Mouse (Mus musculus): Measurements from ENCODE around the gene Slc5a6.

The Slc5a6 gene

GRCm38 (mm10) chr5:31048763-31049641 is at the start of gene Slc5a6:
Gene Slc5a6, minus strand, starts transcription at chr5:31048924.
- DNase-seq (ENCODE audit: low spot score), result peak; percentile 49

- no peak for DNase-seq (ENCODE audit: low spot score)
These were observed 47.2 kb upstream of the Slc5a6 start for GRCm38 (mm10) chr5:31095711-31096480.

GRCm38 (mm10) chr5:31094799-31095691 is 46.3 kb upstream of the Slc5a6 start:
- DNase-seq (ENCODE audit: low spot score), result no peak

GRCm38 (mm10) chr5:31094100-31094798 is 45.5 kb upstream of the Slc5a6 start:
- DNase-seq (ENCODE audit: low spot score), result no peak

GRCm38 (mm10) chr5:31093151-31094041 is 44.7 kb upstream of the Slc5a6 start:
- peak; percentile 64 for DNase-seq (ENCODE audit: low spot score)

GRCm38 (mm10) chr5:31092231-31092975 is 43.7 kb upstream of the Slc5a6 start:
- DNase-seq (ENCODE audit: low spot score), result peak; percentile 63

GRCm38 (mm10) chr5:31087131-31087530 is 38.4 kb upstream of the Slc5a6 start:
- no peak for DNase-seq (ENCODE audit: low spot score)

- no peak for DNase-seq (ENCODE audit: low spot score)
These were observed 37.9 kb upstream of the Slc5a6 start for GRCm38 (mm10) chr5:31086606-31087005.

GRCm38 (mm10) chr5:31083949-31084348 is 35.2 kb upstream of the Slc5a6 start:
- no peak for DNase-seq (ENCODE audit: low spot score)

- DNase-seq (ENCODE audit: low spot score), result no peak
These were observed 34.4 kb upstream of the Slc5a6 start for GRCm38 (mm10) chr5:31082935-31083625.

GRCm38 (mm10) chr5:31082355-31082754 is 33.6 kb upstream of the Slc5a6 start:
- peak; percentile 68 for DNase-seq (ENCODE audit: low spot score)

- no peak for DNase-seq (ENCODE audit: low spot score)
These were observed 32.7 kb upstream of the Slc5a6 start for GRCm38 (mm10) chr5:31081386-31081785.

GRCm38 (mm10) chr5:31080795-31081164 is 32.1 kb upstream of the Slc5a6 start:
- DNase-seq (ENCODE audit: low spot score), result no peak

GRCm38 (mm10) chr5:31080059-31080794 is 31.5 kb upstream of the Slc5a6 start:
- DNase-seq (ENCODE audit: low spot score), result peak; percentile 52

- DNase-seq (ENCODE audit: low spot score), result no peak
These were observed 27.6 kb upstream of the Slc5a6 start for GRCm38 (mm10) chr5:31076346-31076745.

GRCm38 (mm10) chr5:31073176-31073575 is 24.5 kb upstream of the Slc5a6 start:
- DNase-seq (ENCODE audit: low spot score), result no peak

GRCm38 (mm10) chr5:31071821-31072220 is 23.1 kb upstream of the Slc5a6 start:
- no peak for DNase-seq (ENCODE audit: low spot score)

GRCm38 (mm10) chr5:31071059-31071458 is 22.3 kb upstream of the Slc5a6 start:
- no peak for DNase-seq (ENCODE audit: low spot score)
